Mouse (Mus musculus): ENCODE results near the gene Mettl22.

GRCm38 (mm10) chr16:8489340-8489739, 18.8 kb downstream of the Mettl22 start:
- no peak for TF ChIP-seq EP300 (IDR thresholded peaks at IDR 0.05; ENCODE audit: insufficient read depth, low read depth, low read length)
- no peak for TF ChIP-seq CTCF (IDR thresholded peaks at IDR 0.05)
- no peak for TF ChIP-seq POLR2A (IDR thresholded peaks at IDR 0.05; ENCODE audit: insufficient read depth, low read depth, low read length)
